Mouse (Mus musculus) spleen, postnatal 14 days (tissue): ENCODE data around the gene E130309D02Rik.
A peak's percentile ranks its signal among the peaks of the same experiment; 100 is the strongest.

Experiments used
- DNase-seq, 2 experiments: peaks; one replicate each; pipeline ENCODE4 v3.0.0; 2021 to 2022; ENCODE audit warnings: low spot score in 2 of 2

The E130309D02Rik gene

DNA sequence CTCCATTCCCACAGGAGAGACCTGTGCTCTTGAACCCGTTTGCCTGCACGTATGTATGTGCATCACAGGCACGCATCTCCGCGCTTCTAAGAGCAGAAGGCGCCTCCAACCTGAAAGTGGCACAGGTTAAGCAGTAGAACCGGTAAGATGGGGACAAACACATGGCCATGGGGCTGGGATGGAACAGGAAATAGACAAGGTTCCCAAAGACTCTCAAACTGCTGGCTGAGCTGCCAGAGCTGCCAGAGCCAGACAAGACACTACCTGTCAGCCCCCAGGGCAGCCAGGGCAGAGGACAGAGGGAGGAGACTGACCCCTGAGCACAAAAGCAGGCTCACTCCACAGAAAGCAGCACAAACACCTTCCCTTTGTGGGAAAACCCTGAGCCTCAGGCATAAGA, 5.2 kb downstream of the E130309D02Rik start:
- DNase-seq: no peak

DNA sequence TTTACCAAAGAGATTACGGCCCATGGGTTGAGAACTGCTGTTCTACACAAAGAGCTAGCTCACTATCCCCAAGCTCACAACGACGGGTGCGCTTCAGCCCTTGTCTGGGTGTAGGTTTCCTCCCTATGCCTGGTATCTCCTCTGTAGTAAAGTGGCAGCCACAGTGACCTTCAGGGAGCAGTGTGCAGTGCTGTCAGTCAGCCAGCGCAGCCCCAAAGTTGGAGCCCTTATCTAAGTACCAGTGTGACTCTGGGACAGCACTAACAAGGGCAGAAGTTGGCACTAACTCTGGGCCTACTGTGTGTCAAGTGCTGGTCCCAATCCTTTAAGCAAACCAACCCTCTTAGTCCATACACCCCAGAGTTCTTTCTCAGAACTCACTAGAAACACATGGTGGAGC, 6.3 kb downstream of the E130309D02Rik start:
- no peak for DNase-seq

DNA sequence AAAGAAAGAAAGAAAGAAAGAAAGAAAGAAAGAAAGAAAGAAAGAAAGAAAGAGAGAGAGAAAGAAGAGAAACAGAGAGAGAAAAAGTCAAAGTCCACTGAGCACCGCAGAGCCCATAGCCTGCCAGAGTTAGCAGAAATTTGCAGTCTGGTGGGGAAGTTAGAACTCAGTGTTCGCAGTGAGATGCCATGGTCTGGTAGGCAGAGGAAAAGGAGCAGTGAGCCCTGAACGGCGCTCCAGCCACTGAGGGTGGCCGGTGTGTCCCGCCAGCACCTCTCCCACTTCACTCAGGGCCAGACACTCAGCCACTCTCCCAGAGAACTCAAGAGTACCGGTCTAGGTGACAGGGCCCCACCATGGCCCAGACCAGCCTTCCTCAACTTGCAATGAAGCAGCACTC, 10.9 kb downstream of the E130309D02Rik start:
- no peak for DNase-seq

DNA sequence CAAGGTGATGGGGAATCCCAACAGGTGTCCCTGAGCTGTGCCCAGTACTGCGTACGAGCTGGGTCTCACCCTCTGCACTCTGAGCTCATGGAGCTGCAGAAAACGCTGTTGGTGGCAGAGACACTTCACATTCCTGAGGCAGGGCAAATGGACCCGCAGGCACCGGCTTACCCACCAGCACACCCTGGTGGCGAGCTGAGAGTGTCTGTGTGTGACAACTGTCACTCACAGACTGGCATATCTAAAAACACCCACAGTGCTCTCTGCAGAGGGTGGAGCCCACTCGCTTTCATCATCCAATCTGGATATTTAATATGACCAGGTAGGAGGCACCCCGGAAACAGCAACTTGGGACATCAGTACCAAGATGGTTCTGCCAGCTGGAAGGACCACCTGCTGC, 13.9 kb downstream of the E130309D02Rik start:
- DNase-seq: no peak

DNA sequence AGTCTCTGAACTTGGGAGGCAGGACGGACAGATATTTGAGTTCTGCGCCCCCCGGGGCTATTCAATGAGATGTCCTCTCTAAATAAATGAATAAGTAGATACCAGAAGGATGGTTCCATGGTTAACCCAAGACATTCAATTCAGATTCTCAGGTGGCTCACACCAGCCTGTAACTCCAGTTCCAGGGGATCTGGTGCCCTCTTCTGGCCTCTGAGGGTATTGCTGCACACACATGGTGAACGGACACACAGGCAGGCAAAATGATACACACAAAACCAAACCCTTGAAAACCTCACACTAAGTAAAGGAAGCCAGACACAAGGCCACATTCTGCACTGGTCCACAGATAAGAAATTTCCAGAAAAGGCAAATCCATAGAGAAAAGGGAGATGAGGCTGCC, 15.5 kb downstream of the E130309D02Rik start:
- DNase-seq: peak in 1 of 2 experiments; percentile 62

DNA sequence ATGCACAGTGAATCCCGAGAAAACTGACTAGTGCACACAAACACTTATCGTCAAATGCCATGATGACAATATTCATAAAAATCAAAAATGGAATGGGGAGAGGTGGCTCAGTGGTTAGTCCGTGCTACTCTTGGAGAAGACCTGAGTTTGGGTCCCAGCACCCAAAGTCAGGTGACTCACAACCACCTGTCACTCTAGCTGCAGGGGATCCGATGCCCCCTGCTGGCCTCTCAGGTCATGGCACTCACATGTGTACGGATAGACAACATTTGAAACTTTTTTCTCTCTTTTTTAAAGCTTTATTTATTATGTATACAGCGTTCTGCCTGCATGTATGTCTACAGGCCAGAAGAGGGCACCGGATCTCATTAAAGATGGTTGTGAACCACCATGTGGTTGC, 16.8 kb downstream of the E130309D02Rik start:
- no peak for DNase-seq

DNA sequence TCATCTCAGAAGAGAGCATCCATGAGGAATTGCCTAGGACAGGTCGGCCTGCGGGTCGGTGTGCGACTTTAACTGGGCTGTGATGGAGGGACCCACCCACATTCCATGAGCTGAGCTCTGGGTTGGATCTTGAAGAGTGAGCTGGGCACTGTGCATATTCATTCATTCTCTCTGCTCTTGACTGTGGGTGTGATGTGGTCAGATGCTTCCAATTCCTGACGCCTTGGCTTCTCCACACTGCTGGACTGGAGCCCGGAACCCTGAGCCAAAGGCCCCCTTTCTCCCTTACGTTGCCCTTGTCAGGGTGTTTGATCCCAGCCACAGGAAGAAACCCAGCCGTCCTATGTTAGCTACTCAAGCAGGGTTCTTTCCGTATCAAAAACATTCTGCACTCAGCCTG, 17.2 kb downstream of the E130309D02Rik start:
- no peak for DNase-seq

DNA sequence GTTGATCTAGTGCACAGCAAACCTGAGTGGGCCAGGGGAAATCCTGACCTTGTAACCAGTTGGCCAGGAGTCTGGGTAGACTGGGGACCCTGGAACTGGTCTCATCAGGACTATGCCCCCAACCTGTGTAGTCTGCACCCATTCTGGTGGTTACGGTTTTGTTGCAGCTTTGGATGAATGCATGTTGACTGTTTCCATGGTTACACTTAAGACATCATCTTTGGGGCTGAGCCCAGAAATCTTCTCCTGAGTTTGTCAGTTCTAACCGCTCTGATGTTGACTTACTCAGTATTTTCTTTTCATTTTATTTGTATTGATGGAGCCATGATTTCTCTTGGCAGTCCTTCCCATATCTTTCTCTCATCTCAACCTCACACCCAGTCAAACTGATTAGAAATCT, 19.8 kb downstream of the E130309D02Rik start:
- no peak for DNase-seq

DNA sequence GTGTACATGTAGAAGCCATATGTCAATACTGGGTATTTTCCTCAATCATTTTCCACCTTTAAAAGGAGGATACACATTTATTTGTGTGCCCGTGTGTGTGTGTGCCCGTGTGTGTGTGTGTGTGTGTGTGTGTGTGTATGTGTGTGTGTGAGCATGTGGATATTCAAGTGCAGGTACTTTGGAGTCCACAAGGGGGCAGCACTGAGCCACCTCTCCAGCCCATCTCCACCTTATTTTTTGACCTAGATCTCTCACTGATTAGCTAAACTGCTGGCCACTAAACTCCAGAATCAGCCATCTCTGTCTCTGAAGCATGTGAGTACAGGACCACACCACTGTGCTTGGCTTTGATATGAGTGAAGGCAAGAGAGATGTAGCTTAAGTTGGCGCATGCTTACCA, 20.3 kb downstream of the E130309D02Rik start:
- DNase-seq: no peak

DNA sequence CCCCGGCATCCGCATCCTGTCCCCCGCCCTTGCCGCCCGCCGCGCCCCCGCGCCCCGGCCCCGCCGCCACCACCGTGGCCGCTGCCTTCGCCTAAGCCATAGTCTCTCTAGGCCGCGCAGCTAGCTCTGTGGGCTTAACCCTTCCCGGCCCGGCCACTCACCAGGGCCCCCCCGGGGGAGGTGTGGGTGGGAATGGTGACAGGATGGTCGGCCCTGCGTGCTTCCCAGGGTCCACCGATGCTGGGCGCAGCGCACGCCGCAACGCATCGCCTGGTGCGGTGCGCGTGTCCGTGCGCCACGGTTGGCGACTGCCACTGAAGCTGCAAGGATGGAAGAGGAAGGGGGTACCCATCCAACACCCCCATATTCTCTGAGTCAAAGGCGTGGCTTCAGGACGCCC, 21.8 kb downstream of the E130309D02Rik start, which contains the start of gene Zfp853:
Gene Zfp853 (minus strand): TSS at position 220 of the 400 bp plus-strand sequence.
- DNase-seq: no peak

DNA sequence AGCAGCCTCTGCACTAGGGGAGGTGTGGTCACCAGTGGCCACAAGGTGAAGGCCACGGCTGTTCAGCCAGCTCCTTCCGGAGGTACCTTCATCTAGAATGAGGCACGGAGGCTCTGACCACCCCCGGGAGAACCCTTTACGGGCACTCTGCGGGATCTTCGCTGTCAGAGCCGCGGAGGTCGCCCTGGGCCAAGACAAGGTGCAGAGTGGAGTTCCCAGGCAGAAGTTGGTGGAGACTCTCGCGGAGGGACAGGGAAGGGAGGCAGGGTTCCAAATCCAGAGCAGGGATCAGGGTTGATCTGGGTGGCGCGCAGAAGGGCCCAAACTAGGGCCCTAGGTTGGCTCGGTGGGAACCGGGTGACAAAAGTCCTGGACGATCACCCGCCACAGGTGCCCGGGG, 22.3 kb downstream of the E130309D02Rik start:
- DNase-seq: no peak

DNA sequence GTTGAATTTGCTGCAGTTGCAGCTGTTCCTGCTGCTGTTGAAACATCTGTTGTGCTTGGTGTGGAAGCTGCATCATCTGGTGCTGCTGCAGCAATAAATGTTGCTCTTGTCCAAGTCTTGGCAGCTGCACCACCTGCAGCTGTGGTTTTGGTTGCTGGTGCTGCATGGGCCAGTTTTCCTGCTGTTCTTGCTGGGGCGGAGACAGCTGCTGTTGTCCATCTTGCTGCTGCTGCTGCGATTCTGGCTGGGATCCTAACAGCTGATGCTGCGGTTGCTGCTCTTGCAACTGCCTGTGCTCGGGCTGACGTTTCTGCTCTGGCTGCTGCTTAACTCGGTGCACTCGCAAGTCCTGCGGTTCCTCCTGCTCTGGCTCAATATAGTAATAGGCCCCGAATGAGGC, 25.9 kb downstream of the E130309D02Rik start:
- no peak for DNase-seq

DNA sequence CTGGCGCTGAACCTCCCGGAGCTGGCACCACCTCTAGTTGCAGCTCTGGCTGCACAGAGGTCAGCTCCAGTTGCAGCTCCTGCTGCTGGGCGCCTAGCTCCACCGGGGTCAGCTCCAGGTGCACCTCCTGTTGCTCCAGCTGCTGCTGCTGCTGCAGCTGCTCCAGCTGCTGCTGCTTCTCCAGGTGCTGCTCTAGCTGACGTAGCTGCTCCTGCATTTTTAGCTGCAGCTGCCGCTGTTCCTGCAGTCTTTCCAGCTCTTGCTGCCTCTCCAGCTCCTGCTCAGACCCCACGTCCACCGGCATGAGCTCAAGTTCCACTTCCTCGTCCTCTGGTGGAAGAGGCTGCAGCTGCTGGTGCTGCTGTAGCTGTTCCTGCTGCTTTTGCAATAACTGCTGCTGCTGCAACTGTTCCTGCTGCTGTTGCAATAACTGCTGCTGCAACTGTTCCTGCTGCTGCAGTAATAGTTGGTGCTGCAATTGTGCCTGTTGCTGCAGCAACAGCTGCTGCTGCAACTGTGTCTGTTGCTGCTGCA, 26.7 kb downstream of the E130309D02Rik start:
- DNase-seq: no peak

DNA sequence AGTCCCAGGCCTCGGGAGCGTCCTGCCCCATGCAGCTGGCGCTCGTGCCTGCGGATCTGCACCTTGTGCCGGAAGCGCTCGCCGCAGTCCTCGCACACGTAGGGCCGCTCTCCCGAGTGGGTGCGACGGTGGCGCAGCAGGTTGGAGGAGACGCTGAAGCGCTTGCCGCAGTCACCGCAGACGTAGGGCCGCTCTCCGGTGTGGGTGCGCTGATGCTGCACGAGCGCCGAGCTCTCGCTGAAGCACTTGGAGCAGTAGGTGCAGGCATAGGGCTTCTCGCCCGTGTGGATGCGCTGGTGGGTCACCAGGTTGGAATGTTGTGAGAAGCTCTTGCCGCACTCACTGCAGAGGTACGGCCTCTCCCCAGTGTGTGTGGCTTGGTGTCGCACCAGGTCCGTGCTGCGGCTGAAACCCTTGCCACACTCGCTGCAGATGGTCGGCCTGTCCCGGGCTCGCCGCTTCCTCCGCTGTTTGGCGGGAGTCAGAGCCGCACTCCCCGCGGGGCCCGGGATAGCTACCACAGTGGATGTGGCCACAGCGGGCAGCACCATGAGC, 27.3 kb downstream of the E130309D02Rik start:
- DNase-seq: no peak

DNA sequence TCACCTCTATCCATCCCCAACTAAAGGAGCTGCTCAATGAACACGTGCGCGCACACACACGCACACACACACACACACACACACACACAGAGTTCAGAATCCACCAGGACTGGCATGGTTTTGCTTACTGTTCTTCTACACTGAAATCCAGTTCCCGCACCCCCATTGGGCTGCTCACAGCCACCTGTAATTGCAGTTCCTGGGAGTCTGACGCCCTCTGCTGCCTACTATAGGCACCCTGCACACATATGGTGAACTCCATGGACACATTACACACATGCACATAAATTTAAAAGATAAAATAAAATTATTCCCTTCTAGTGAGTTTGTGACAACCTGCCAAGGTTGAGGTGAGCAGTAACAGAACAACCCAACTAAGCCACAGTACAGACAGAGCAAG, 30.4 kb downstream of the E130309D02Rik start:
- DNase-seq: no peak

DNA sequence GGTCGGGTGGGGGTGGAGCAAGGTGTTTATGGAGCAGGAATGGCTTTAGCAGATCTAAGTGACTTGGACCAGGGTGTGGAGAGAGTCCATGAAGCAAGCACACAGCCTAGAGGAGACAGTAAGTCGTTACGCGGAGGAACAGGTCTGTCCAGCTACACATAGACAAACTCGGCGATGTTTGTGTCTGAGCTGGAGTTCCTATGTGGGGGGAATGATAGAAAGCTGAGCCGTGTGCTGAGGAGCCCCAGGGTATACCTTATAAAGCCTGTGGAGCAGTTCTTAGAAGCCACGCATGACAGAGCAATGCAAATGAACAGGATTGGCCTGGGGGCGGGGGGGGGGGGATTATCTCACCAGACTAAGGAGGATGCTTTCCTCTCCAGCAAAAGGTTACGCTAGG, 35.9 kb downstream of the E130309D02Rik start:
- DNase-seq: no peak

DNA sequence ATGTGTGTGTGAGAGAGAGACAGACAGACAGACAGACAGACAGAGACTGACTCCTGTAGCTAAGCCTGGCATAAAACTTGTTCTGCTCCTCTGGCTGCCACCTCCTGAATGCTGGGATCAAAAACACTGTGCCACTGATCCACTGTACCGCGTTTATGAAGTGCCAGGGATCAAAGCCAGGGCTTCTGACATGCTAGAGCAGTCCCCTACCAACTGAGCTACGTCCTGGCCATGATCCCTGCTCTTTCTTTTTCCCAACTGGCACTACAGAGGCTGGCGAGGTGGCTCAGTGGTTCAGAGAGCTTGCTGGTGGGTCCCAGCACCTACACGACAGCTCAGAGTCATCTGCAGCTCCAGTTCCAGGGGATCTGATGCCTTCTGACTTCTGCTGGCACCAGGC, 39.4 kb downstream of the E130309D02Rik start:
- no peak for DNase-seq

DNA sequence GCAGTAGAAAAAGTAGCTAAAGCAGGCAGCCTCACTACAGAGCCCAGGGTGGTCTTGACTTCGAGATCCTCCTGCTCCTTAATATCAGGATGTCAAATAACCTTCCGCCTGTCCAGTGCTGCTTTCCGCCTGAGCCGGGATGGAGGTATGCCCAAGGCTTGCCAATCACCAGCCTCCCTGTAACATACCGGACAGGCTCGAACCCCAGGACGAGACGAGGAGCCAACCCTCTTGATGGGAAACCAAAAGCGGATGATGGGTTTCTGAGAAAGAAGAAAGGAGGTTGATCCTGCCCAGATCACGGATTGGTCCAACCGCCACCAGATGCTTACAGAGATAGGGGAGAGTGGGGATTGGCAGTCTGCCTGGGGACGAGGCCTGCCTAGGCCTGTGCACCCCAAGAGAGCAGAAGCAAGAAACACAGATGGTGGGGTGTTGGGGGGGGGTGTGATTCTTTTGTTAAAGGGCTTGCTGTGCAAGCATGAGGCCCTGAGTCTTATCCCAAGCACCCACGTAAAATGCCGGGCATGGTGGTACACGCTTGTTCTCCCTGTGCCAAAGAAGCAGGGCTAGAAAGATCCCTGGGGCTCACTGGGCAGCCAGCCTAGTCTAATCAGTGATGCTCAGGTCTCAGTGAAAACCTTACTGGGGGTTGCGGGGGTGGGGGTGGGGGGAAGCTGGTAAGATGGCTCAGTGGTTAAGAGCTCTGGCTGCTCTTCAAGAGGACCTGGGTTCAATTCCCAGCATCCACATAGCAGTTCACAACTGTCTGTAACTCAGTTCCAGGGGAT, 42.4 kb downstream of the E130309D02Rik start:
- DNase-seq: peak in 1 of 2 experiments; percentile 33

DNA sequence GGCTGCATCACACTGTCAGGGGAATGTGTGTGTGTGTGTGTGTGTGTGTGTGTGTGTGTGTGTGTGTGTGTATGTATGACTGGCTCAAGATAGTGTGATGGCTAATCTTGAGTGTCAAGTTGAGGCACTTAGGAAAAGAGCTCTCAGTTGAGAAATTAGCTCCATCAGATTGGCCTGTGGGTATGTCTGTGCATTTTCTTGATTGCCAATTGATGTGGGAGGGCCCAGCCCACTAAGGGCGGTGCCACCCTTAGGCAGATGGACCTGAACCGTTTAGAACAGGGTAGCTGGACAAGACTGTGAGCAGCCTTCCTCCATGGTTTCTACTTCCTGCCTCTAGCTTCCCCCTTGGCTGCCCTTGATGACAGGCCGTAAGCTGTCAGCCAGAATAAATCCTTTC, 43.1 kb downstream of the E130309D02Rik start:
- no peak for DNase-seq

DNA sequence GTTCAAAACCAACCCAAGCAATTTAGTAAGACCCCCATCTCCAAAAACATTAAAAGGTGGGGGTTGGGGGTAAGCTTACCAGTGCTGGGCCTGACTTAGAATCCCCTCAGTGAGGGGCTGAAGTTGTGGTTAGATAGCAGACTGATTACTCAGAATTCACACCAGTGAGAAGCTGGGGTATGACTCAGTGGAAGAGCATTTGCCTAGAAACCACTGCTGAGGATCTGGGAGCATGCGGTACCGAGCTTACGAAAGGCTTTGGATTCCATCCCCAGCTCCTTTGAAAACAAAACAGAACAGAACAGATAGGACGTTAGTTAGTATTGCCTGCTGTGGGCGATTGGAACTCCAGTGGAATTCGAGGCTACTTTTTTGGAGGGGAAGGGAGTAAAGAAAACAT, 43.5 kb downstream of the E130309D02Rik start:
- no peak for DNase-seq

DNA sequence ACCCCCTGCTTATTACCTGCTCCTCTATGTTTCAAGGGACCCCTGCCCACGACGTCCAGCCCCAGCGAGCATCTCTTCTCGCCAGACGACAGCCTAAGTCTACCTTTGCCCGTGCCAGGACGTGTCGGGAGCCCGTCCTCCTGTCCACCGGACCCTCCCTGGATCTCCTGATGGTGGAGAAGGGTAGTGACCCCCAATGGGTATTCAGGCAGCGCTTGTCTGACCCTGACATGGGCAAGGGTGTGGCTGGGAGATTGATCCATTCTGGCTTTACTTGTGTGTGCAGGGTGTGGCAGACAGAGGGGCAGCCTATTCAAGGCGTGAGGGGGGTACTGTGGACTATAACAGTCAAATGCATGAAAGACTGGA, 45.0 kb downstream of the E130309D02Rik start:
- DNase-seq: no peak

DNA sequence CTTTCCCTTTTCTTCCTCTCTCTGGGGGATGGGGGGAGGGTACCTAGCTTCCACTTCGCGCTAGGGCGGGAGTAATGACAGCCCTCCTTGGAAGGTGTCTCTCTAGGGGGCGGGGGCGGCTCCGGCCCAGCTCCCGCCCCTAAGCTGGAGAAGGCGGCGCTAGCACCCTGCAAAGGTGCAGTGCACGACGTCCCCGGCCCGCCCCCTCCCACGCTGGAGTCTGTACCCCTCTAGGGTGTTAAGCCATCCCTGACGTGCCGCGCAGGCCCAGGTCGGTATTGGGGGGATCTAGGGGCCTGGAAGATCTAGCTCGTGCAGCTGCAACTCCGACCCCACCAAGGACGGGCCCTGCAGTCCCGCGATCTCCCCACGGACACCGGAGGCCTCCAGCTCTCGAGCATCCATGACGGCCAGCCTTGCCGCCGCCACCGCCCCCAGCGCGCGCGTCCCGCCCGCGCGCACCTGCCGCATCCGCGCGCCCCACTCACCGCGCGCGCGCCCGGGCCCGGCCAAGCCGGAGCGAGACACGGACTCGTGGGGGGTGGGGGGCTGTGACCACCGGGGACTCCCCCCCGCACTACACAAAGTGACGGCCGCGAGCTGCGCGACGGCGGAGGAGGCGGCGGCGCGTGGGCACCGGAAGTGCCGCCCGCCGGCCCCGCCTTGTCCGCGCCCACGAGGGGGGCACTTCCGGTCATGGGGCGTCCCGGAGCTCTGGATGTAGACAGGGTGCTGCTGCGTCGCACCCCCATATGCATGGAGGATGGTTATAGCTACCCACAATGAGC, 45.6 kb downstream of the E130309D02Rik start, which contains the start of gene Zfp316:
Gene Zfp316 (minus strand): TSS at position 660 of the 788 bp plus-strand sequence.
- DNase-seq: peak in 1 of 2 experiments; percentile 19
